Mouse (Mus musculus) embryonic facial prominence, embryonic 12.5 days (tissue): ENCODE results near the gene Adamtsl3. TPM values are rescaled to one million over a fixed set of nuclear protein-coding genes. Genes with fewer than 3 reads are reported as not detected.

ENCODE experiments used
- ATAC-seq: fragments of 200-750 bp; cut with Nextera tagmentation; 2 replicates; pipeline ENCODE4 v1.8.0; 2017; ENCODE audit not compliant: insufficient number of reproducible peaks, insufficient read depth, low FRiP score, low TSS enrichment
- H3K27ac ChIP-seq: fragments of 300-500 bp; sonication (generic); 2 replicates; pipeline ENCODE4 v1.5.1; 2016; ENCODE audit warnings: mild to moderate bottlenecking
- H3K27me3 ChIP-seq: fragments of 300-500 bp; sonication (generic); 2 replicates; pipeline ENCODE4 v1.6.1; 2016; ENCODE audit warnings: mild to moderate bottlenecking, moderate library complexity
- H3K36me3 ChIP-seq: fragments of 300-500 bp; sonication (generic); 2 replicates; pipeline ENCODE4 v1.6.1; 2016; ENCODE audit warnings: mild to moderate bottlenecking
- H3K4me1 ChIP-seq: fragments of 300-500 bp; sonication (generic); 2 replicates; pipeline ENCODE4 v1.6.1; 2016
- H3K4me2 ChIP-seq: fragments of 300-500 bp; sonication (generic); replicated peaks from 2 replicates; pipeline ENCODE4 v1.6.1; 2016; ENCODE audit warnings: mild to moderate bottlenecking, moderate library complexity
- H3K4me3 ChIP-seq: fragments of 300-500 bp; sonication (generic); 2 replicates; pipeline ENCODE4 v1.5.1; 2016; ENCODE audit warnings: mild to moderate bottlenecking
- H3K9ac ChIP-seq: fragments of 300-500 bp; sonication (generic); 2 replicates; pipeline ENCODE4 v1.6.1; 2016; ENCODE audit warnings: mild to moderate bottlenecking, moderate library complexity
- H3K9me3 ChIP-seq: fragments of 300-500 bp; sonication (generic); 2 replicates; pipeline ENCODE4 v1.6.1; 2016; ENCODE audit warnings: mild to moderate bottlenecking, moderate library complexity
- WGBS: fragments of 180-500 bp; shearing (Covaris S2); methylation state at CpG from one replicate; pipeline ENCODE4 v1.1.7; 2016; 5-methylcytosine and 5-hydroxymethylcytosine counted together
- polyA plus RNA-seq: library from polyadenylated mRNA; unstranded; fragments of >200 nt; fragmentation: Nextera tagmentation; extraction: Ambion mirVana; gene quantifications from 2 replicates; pipeline ENCODE4 v1.2.1, GENCODE M21; 2016

Adamtsl3 gene
- polyA plus RNA-seq, 1 experiment from 2014 or later: 1.7 TPM

GRCm38 (mm10) chr7:82478861-82479755, 143.6 kb downstream of the Adamtsl3 start:
- Histone ChIP-seq H3K4me1 (no peaks in the 10 kb centered on the region), H3K27me3 (no peaks in the 10 kb centered on the region), H3K4me2 (no peak overlapping the region), H3K27ac (no peak overlapping the region), H3K9me3 (no peaks in the 10 kb centered on the region), H3K9ac (no peak overlapping the region), H3K4me3 (no peak overlapping the region), H3K36me3 (no peaks in the 10 kb centered on the region)
- 75% methylated on average over 10 of the region's 10 CpGs for WGBS
- ATAC-seq: no peak

- Histone ChIP-seq H3K4me1 (peaks cover 6% of the 10 kb centered on the region; the same call in 1 of the 2 replicates), H3K9ac (no peak overlapping the region), H3K9me3 (no peaks in the 10 kb centered on the region), H3K27ac (no peak overlapping the region), H3K4me3 (no peak overlapping the region), H3K4me2 (no peak overlapping the region), H3K27me3 (no peaks in the 10 kb centered on the region), H3K36me3 (no peaks in the 10 kb centered on the region)
- no peak for ATAC-seq
- 81% methylated on average over 3 of the region's 3 CpGs for WGBS
Observed at GRCm38 (mm10) chr7:82483426-82483825, 147.9 kb downstream of the Adamtsl3 start.

- no peak overlapping the region for H3K9ac ChIP-seq
- H3K4me1 ChIP-seq: peaks cover 6% of the 10 kb centered on the region; the same call in 1 of the 2 replicates
- H3K4me2 ChIP-seq: no peak overlapping the region
- H3K36me3 ChIP-seq: no peaks in the 10 kb centered on the region
- H3K27ac ChIP-seq: no peak overlapping the region
- ATAC-seq: no peak
- H3K4me3 ChIP-seq: no peak overlapping the region
- 52% methylated on average over 5 of the region's 5 CpGs for WGBS
- H3K27me3 ChIP-seq: no peaks in the 10 kb centered on the region
- H3K9me3 ChIP-seq: no peaks in the 10 kb centered on the region
Observed at GRCm38 (mm10) chr7:82484834-82485233, 149.3 kb downstream of the Adamtsl3 start.

GRCm38 (mm10) chr7:82485344-82485954, 150.0 kb downstream of the Adamtsl3 start:
- 48% methylated on average over 7 of the region's 7 CpGs for WGBS

GRCm38 (mm10) chr7:82491018-82491417, 155.5 kb downstream of the Adamtsl3 start:
- WGBS: 91% methylated on average over 1 of the region's 1 CpGs
- Histone ChIP-seq H3K9ac (no peak overlapping the region), H3K27ac (no peak overlapping the region), H3K4me1 (no peaks in the 10 kb centered on the region), H3K4me3 (no peak overlapping the region), H3K4me2 (no peak overlapping the region), H3K27me3 (no peaks in the 10 kb centered on the region), H3K9me3 (no peaks in the 10 kb centered on the region), H3K36me3 (no peaks in the 10 kb centered on the region)
- no peak for ATAC-seq

More at GRCm38 (mm10) chr7:82485344-82485954, 150.0 kb downstream of the Adamtsl3 start:
- H3K36me3 ChIP-seq: no peaks in the 10 kb centered on the region
- no peak overlapping the region for H3K9ac ChIP-seq
- H3K4me2 ChIP-seq: no peak overlapping the region
- peaks cover 6% of the 10 kb centered on the region; the same call in 1 of the 2 replicates for H3K4me1 ChIP-seq
- H3K4me3 ChIP-seq: no peak overlapping the region
- 0 out of 2 replicates have a peak overlapping the region, but pooled peaks have one; percentile 41 for H3K27ac ChIP-seq
- no peaks in the 10 kb centered on the region for H3K27me3 ChIP-seq
- no peaks in the 10 kb centered on the region for H3K9me3 ChIP-seq
- 0 out of 2 replicates have a peak, but pooled peaks have one; percentile 41 for ATAC-seq

- Histone ChIP-seq H3K36me3 (no peaks in the 10 kb centered on the region), H3K4me2 (no peak overlapping the region), H3K4me3 (no peak overlapping the region), H3K4me1 (peaks cover 4% of the 10 kb centered on the region; the same call in 1 of the 2 replicates), H3K27ac (no peak overlapping the region), H3K9ac (no peak overlapping the region), H3K27me3 (no peaks in the 10 kb centered on the region), H3K9me3 (no peaks in the 10 kb centered on the region)
- 88% methylated on average over 12 of the region's 12 CpGs for WGBS
- no peak for ATAC-seq
Observed at GRCm38 (mm10) chr7:82492881-82493280, 157.4 kb downstream of the Adamtsl3 start.

- no peak overlapping the region for H3K4me3 ChIP-seq
- no peak overlapping the region for H3K4me2 ChIP-seq
- no peaks in the 10 kb centered on the region for H3K9me3 ChIP-seq
- peaks cover 4% of the 10 kb centered on the region; the same call in 1 of the 2 replicates for H3K4me1 ChIP-seq
- H3K36me3 ChIP-seq: no peaks in the 10 kb centered on the region
- no peak overlapping the region for H3K27ac ChIP-seq
- no peak overlapping the region for H3K9ac ChIP-seq
- no peak for ATAC-seq
- H3K27me3 ChIP-seq: no peaks in the 10 kb centered on the region
- 75% methylated on average over 2 of the region's 2 CpGs for WGBS
Observed at GRCm38 (mm10) chr7:82494220-82494619, 158.7 kb downstream of the Adamtsl3 start.

GRCm38 (mm10) chr7:82497064-82497463, 161.6 kb downstream of the Adamtsl3 start:
- H3K4me1 ChIP-seq: peaks cover 4% of the 10 kb centered on the region; the same call in 1 of the 2 replicates
- H3K4me2 ChIP-seq: no peak overlapping the region
- no peak overlapping the region for H3K27ac ChIP-seq
- H3K4me3 ChIP-seq: no peak overlapping the region
- WGBS: 35% methylated on average over 4 of the region's 4 CpGs
- no peaks in the 10 kb centered on the region for H3K9me3 ChIP-seq
- no peaks in the 10 kb centered on the region for H3K27me3 ChIP-seq
- H3K9ac ChIP-seq: no peak overlapping the region
- ATAC-seq: no peak
- H3K36me3 ChIP-seq: no peaks in the 10 kb centered on the region

- 77% methylated on average over 6 of the region's 6 CpGs for WGBS
- H3K36me3 ChIP-seq: no peaks in the 10 kb centered on the region
- H3K4me2 ChIP-seq: no peak overlapping the region
- no peaks in the 10 kb centered on the region for H3K9me3 ChIP-seq
- H3K4me3 ChIP-seq: no peak overlapping the region
- H3K27ac ChIP-seq: no peak overlapping the region
- H3K9ac ChIP-seq: no peak overlapping the region
- peaks cover 4% of the 10 kb centered on the region; the same call in 1 of the 2 replicates for H3K4me1 ChIP-seq
- no peak for ATAC-seq
- no peaks in the 10 kb centered on the region for H3K27me3 ChIP-seq
Observed at GRCm38 (mm10) chr7:82501306-82501705, 165.8 kb downstream of the Adamtsl3 start.

GRCm38 (mm10) chr7:82502511-82502910, 167.0 kb downstream of the Adamtsl3 start:
- H3K27ac ChIP-seq: no peak overlapping the region
- no peak overlapping the region for H3K4me3 ChIP-seq
- H3K4me1 ChIP-seq: no peaks in the 10 kb centered on the region; the same call in 1 of the 2 replicates
- no peak for ATAC-seq
- H3K4me2 ChIP-seq: no peak overlapping the region; the same call in 1 of the 2 replicates
- no peaks in the 10 kb centered on the region for H3K27me3 ChIP-seq
- H3K36me3 ChIP-seq: no peaks in the 10 kb centered on the region
- H3K9me3 ChIP-seq: no peaks in the 10 kb centered on the region
- 67% methylated on average over 5 of the region's 5 CpGs for WGBS
- H3K9ac ChIP-seq: no peak overlapping the region

GRCm38 (mm10) chr7:82504101-82504500, 168.6 kb downstream of the Adamtsl3 start:
- H3K4me1 ChIP-seq: no peaks in the 10 kb centered on the region; the same call in 1 of the 2 replicates
- H3K9ac ChIP-seq: no peak overlapping the region
- WGBS: 20% methylated on average over 4 of the region's 4 CpGs
- H3K27ac ChIP-seq: no peak overlapping the region
- no peak overlapping the region for H3K4me2 ChIP-seq
- no peaks in the 10 kb centered on the region for H3K36me3 ChIP-seq
- H3K4me3 ChIP-seq: no peak overlapping the region
- H3K9me3 ChIP-seq: no peaks in the 10 kb centered on the region
- no peaks in the 10 kb centered on the region for H3K27me3 ChIP-seq
- 0 out of 2 replicates have a peak, but pooled peaks have one; percentile 35 for ATAC-seq
